11 mouse cellular contexts compared by ENCODE assay signal in the genomic region with DNA sequence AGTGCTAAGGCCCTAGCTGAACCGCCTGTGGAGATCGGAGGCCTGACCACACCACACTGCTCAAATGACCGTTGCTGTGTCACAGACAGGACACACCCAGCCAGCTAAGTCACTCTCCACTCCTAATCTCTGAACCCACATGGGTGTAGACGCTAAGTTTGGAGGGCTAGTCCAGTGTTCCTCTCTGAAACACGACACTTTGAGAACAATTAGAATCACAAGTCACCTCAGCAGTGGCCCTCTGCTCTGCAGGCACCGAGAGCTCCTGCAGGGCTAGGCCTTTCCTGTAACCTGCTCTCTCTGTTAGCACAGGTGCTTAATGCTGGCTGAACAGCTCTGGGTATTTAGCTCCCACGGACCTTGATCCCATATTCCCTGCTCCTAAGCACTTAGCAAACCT. TPM values are rescaled to one million over a fixed set of nuclear protein-coding genes. Genes with fewer than 3 reads are reported as not detected.
DNase-seq lines count a peak whose midpoint lies in the region; ATAC-seq and TF ChIP-seq lines count a peak whose summit lies in the region.
"Had no signal": no experiment of that assay in that cellular context is flagged by ENCODE, and none has a peak within 500 bp of the region (broad histone marks: within the 10 kb centered on the region; RNA-seq: fewer than 3 reads in every experiment).

No protein-coding gene starts in this region.

- H3K4me3 ChIP-seq in forebrain, embryonic 11.5 days (ENCODE audit: low read depth, low read length), result no peak overlapping the region
- H3K4me3 ChIP-seq in forebrain, embryonic 14.5 days (ENCODE audit: low read depth, low read length), result no peak overlapping the region
- peak overlapping the region; percentile 12 for H3K4me3 ChIP-seq in liver, embryonic 12.5 days
- H3K4me3 ChIP-seq in hindbrain, postnatal 0 days (ENCODE audit: low read length), result no peak overlapping the region
- H3K4me3 ChIP-seq: hindbrain, embryonic 15.5 days had no signal

- WGBS in forebrain, embryonic 11.5 days, result 23% methylated on average over 7 of the region's 7 CpGs
- WGBS in forebrain, embryonic 14.5 days, result 22% methylated on average over 7 of the region's 7 CpGs
- 11% methylated on average over 7 of the region's 7 CpGs for WGBS in liver, embryonic 12.5 days (ENCODE audit: insufficient replicate concordance)
- WGBS in hindbrain, postnatal 0 days, result 40% methylated on average over 7 of the region's 7 CpGs

- no peaks in the 10 kb centered on the region; the same call in 1 of the 2 replicates for H3K36me3 ChIP-seq in forebrain, embryonic 11.5 days (ENCODE audit: control insufficient read depth, insufficient read depth, low read length)
- H3K36me3 ChIP-seq in forebrain, embryonic 14.5 days (ENCODE audit: control insufficient read depth, insufficient read depth, low read length), result peaks cover 13% of the 10 kb centered on the region; the same call in 1 of the 2 replicates
- H3K36me3 ChIP-seq in liver, embryonic 12.5 days, result peaks cover 20% of the 10 kb centered on the region
- H3K36me3 ChIP-seq in hindbrain, postnatal 0 days (ENCODE audit: insufficient read depth, low read length), result no peaks in the 10 kb centered on the region

- no peaks in the 10 kb centered on the region for H3K4me1 ChIP-seq in forebrain, embryonic 11.5 days (replicated peaks; ENCODE audit: control insufficient read depth, insufficient read depth, low read length)
- H3K4me1 ChIP-seq in forebrain, embryonic 14.5 days (ENCODE audit: control insufficient read depth, insufficient read depth, low read length), result peaks cover 4% of the 10 kb centered on the region
- peaks cover 66% of the 10 kb centered on the region for H3K4me1 ChIP-seq in liver, embryonic 12.5 days
- peaks cover 8% of the 10 kb centered on the region for H3K4me1 ChIP-seq in hindbrain, postnatal 0 days (ENCODE audit: insufficient read depth, low read length)

- peak; percentile 53; the same call in 1 of the 2 replicates for ATAC-seq in forebrain, embryonic 11.5 days (replicated peaks; ENCODE audit: low FRiP score)
- no peak for ATAC-seq in forebrain, embryonic 14.5 days
- ATAC-seq in liver, embryonic 12.5 days, result peak; percentile 96
- ATAC-seq in hindbrain, postnatal 0 days, result no peak

- TF ChIP-seq CTCF in hindbrain, postnatal 0 days (IDR thresholded peaks at IDR 0.05; ENCODE audit: low read depth), result no peak

- DNase-seq in forebrain, embryonic 11.5 days (ENCODE audit: low spot score), result no peak
- DNase-seq in forebrain, embryonic 14.5 days (ENCODE audit: low spot score), result no peak
- DNase-seq in 416B (ENCODE audit: low read depth), result peak; percentile 86
- DNase-seq in heart, adult 8-10 months (ENCODE audit: low spot score), result peak; percentile 32
- no peak for DNase-seq in layer of hippocampus, adult 18-20 months (ENCODE audit: low spot score in 2 of 2)
- DNase-seq in hindbrain, postnatal 0 days (ENCODE audit: low spot score), result no peak
- no peak for DNase-seq in layer of hippocampus, postnatal 14 days (ENCODE audit: low spot score in 2 of 2)
- DNase-seq: B cell, adult 2 months; lung, postnatal 4 days had no signal

- no peaks in the 10 kb centered on the region for H3K27me3 ChIP-seq in forebrain, embryonic 11.5 days (ENCODE audit: control insufficient read depth, insufficient read depth, low read length)
- no peaks in the 10 kb centered on the region for H3K27me3 ChIP-seq in forebrain, embryonic 14.5 days (replicated peaks; ENCODE audit: control insufficient read depth, insufficient read depth, low read length)
- H3K27me3 ChIP-seq in liver, embryonic 12.5 days (replicated peaks), result no peaks in the 10 kb centered on the region
- H3K27me3 ChIP-seq in hindbrain, postnatal 0 days (ENCODE audit: insufficient read depth, low read length), result no peaks in the 10 kb centered on the region
- H3K27me3 ChIP-seq: hindbrain, embryonic 15.5 days had no signal

- no peak overlapping the region for H3K9ac ChIP-seq in forebrain, embryonic 11.5 days (ENCODE audit: low read length)
- H3K9ac ChIP-seq in forebrain, embryonic 14.5 days (ENCODE audit: low read length), result no peak overlapping the region
- peak overlapping the region; percentile 53 for H3K9ac ChIP-seq in liver, embryonic 12.5 days
- H3K9ac ChIP-seq in hindbrain, postnatal 0 days (replicated peaks; ENCODE audit: low read length), result no peak overlapping the region
- H3K9ac ChIP-seq: hindbrain, embryonic 15.5 days had no signal

- H3K4me2 ChIP-seq in forebrain, embryonic 11.5 days (ENCODE audit: low read depth, low read length, severe bottlenecking), result no peak overlapping the region
- no peak overlapping the region for H3K4me2 ChIP-seq in forebrain, embryonic 14.5 days (ENCODE audit: low read length)
- H3K4me2 ChIP-seq in liver, embryonic 12.5 days, result peak overlapping the region; percentile 63
- no peak overlapping the region for H3K4me2 ChIP-seq in hindbrain, postnatal 0 days (ENCODE audit: low read depth, low read length)
- H3K4me2 ChIP-seq: hindbrain, embryonic 15.5 days had no signal

- peak overlapping the region; percentile 43 for H3K27ac ChIP-seq in forebrain, embryonic 11.5 days (ENCODE audit: low read depth, low read length)
- no peak overlapping the region for H3K27ac ChIP-seq in forebrain, embryonic 14.5 days (ENCODE audit: low read depth, low read length)
- peak overlapping the region; percentile 86 for H3K27ac ChIP-seq in liver, embryonic 12.5 days
- no peak overlapping the region for H3K27ac ChIP-seq in hindbrain, postnatal 0 days
- H3K27ac ChIP-seq: hindbrain, embryonic 15.5 days had no signal

- no peaks in the 10 kb centered on the region for H3K9me3 ChIP-seq in forebrain, embryonic 11.5 days (ENCODE audit: control insufficient read depth, low read length)
- H3K9me3 ChIP-seq in forebrain, embryonic 14.5 days (replicated peaks; ENCODE audit: control insufficient read depth, low read length), result no peaks in the 10 kb centered on the region
- H3K9me3 ChIP-seq in liver, embryonic 12.5 days (replicated peaks), result no peaks in the 10 kb centered on the region
- no peaks in the 10 kb centered on the region for H3K9me3 ChIP-seq in hindbrain, postnatal 0 days (ENCODE audit: low read length)
- H3K9me3 ChIP-seq: hindbrain, embryonic 15.5 days had no signal

RNA-seq across cellular contexts. Expression of gene Arfgap3, which starts 5.9 kb away (rescaled TPM):
- polyA plus RNA-seq in forebrain, embryonic 11.5 days (2014; fragmentation: Nextera tagmentation; extraction: Ambion mirVana), result 31.3 and 35.0 TPM in 2 replicates
- polyA plus RNA-seq in forebrain, embryonic 14.5 days (2014; fragmentation: Nextera tagmentation; extraction: Ambion mirVana), result 40.0 and 45.4 TPM in 2 replicates
- 10 to 100 TPM; 10.2 to 11.8 (median 11.1) TPM for total RNA-seq in heart, adult 8-10 months (2022)
- 16.2 and 19.9 TPM in 2 replicates for polyA plus RNA-seq in liver, embryonic 12.5 days (2016; fragmentation: Nextera tagmentation; extraction: Ambion mirVana)
- total RNA-seq in layer of hippocampus, adult 18-20 months (2021), result 10 to 100 TPM; 19.1 to 20.1 TPM
- 49.6 and 59.3 TPM in 2 replicates for total RNA-seq in hindbrain, postnatal 0 days (2014; rRNA removed)
- polyA plus RNA-seq in hindbrain, postnatal 0 days (2015; fragmentation: Nextera tagmentation; extraction: Ambion mirVana), result 31.0 and 33.4 TPM in 2 replicates
- 10 to 100 TPM; 17.1 to 21.1 TPM for total RNA-seq in layer of hippocampus, postnatal 14 days (2021)

Comparison
In these comparisons a context has a peak if more than half of its experiments do, and no peak if none do; other contexts are left out.
1. ATAC-seq: peak in forebrain, embryonic 11.5 days (single experiment) and liver, embryonic 12.5 days (single experiment); none in forebrain, embryonic 14.5 days (single experiment) and hindbrain, postnatal 0 days (single experiment).
2. H3K27ac ChIP-seq: peak in forebrain, embryonic 11.5 days (single experiment) and liver, embryonic 12.5 days (single experiment); none in forebrain, embryonic 14.5 days (single experiment) and hindbrain, postnatal 0 days (single experiment).
3. DNase-seq: peak in 416B (single experiment) and heart, adult 8-10 months (single experiment); none in forebrain, embryonic 11.5 days (single experiment), forebrain, embryonic 14.5 days (single experiment), layer of hippocampus, adult 18-20 months (0 of 2), hindbrain, postnatal 0 days (single experiment) and layer of hippocampus, postnatal 14 days (0 of 2).